ENCODE assay signal across 19 mouse cellular contexts in the genomic region with DNA sequence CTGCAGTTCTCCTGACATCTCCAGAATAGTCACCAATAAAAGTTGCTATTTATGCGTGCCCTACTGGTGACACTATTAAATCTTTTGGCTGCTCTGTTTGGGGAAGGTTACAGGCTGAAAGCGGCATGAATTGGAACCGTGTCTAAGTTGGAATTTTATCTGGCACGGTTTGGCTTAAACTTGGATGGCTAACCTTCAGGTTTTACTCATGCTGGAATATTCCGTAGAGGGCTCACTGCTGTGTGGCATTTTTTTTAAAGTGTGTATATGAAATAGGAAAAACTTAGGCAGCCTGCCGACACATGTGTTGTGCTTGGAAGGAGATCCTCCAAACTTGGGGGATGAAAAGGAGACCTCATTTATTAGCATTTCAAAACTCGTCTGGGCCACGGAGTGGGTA.
A peak's percentile ranks its signal among the peaks of the same experiment; 100 is the strongest.
DNase-seq lines count a peak whose midpoint lies in the region; ATAC-seq and TF ChIP-seq lines count a peak whose summit lies in the region.
"Had no signal": no experiment of that assay in that cellular context is flagged by ENCODE, and none has a peak within 500 bp of the region (broad histone marks: within the 10 kb centered on the region; RNA-seq: fewer than 3 reads in every experiment).

No protein-coding gene starts in this region.

- H3K79me2 ChIP-seq in liver, adult 2 months (ENCODE audit: control insufficient read depth, insufficient read depth, low read length) = no peaks in the 10 kb centered on the region

- no peaks in the 10 kb centered on the region for H3K36me3 ChIP-seq in liver, adult 2 months (ENCODE audit: control insufficient read depth, insufficient read depth, low read length)
- H3K36me3 ChIP-seq in liver, embryonic 12.5 days = no peaks in the 10 kb centered on the region
- no peaks in the 10 kb centered on the region for H3K36me3 ChIP-seq in hindbrain, postnatal 0 days (ENCODE audit: insufficient read depth, low read length)
- H3K36me3 ChIP-seq: heart, embryonic 13.5 days; midbrain, embryonic 13.5 days; neural tube, embryonic 13.5 days had no signal

- no peak overlapping the region for H3K9ac ChIP-seq in liver, adult 2 months (ENCODE audit: low read depth, low read length)
- no peak overlapping the region for H3K9ac ChIP-seq in liver, embryonic 12.5 days
- H3K9ac ChIP-seq in hindbrain, postnatal 0 days (replicated peaks; ENCODE audit: low read length) = no peak overlapping the region
- H3K9ac ChIP-seq: heart, embryonic 13.5 days; midbrain, embryonic 13.5 days; neural tube, embryonic 13.5 days had no signal

- no peak overlapping the region for H3K4me3 ChIP-seq in liver, adult 2 months (ENCODE audit: insufficient read depth, low read depth, low read length)
- H3K4me3 ChIP-seq in liver, embryonic 12.5 days = no peak overlapping the region
- no peak overlapping the region for H3K4me3 ChIP-seq in hindbrain, postnatal 0 days (ENCODE audit: low read length)
- H3K4me3 ChIP-seq: erythroblast, embryonic 14.5 days; heart, embryonic 13.5 days; left cerebral cortex, adult 2 months; midbrain, embryonic 13.5 days; neural tube, embryonic 13.5 days had no signal

- intact Hi-C loops in heart, postnatal 25 days (cut with DNase I) = no loop called here

- no peak overlapping the region for H3K27ac ChIP-seq in liver, adult 2 months (replicated peaks; ENCODE audit: insufficient read depth, low read depth, low read length)
- no peak overlapping the region for H3K27ac ChIP-seq in liver, embryonic 12.5 days
- H3K27ac ChIP-seq in hindbrain, postnatal 0 days = no peak overlapping the region
- H3K27ac ChIP-seq: heart, embryonic 13.5 days; left cerebral cortex, adult 2 months; midbrain, embryonic 13.5 days; neural tube, embryonic 13.5 days had no signal

- no peak for TF ChIP-seq POLR2A in liver, adult 2 months (IDR thresholded peaks at IDR 0.05; ENCODE audit: extremely low read depth, insufficient read depth, low read length)

- TF ChIP-seq CTCF in liver, adult 2 months (IDR thresholded peaks at IDR 0.05; ENCODE audit: low read depth, low read length) = no peak
- TF ChIP-seq CTCF in hindbrain, postnatal 0 days (IDR thresholded peaks at IDR 0.05; ENCODE audit: low read depth) = no peak

- H3K4me1 ChIP-seq in liver, adult 2 months (ENCODE audit: control insufficient read depth, insufficient read depth, low read length) = no peaks in the 10 kb centered on the region
- H3K4me1 ChIP-seq in liver, embryonic 12.5 days = no peaks in the 10 kb centered on the region
- no peaks in the 10 kb centered on the region for H3K4me1 ChIP-seq in hindbrain, postnatal 0 days (ENCODE audit: insufficient read depth, low read length)
- H3K4me1 ChIP-seq: midbrain, embryonic 13.5 days had no signal

- no peak overlapping the region for H3K4me2 ChIP-seq in liver, embryonic 12.5 days
- no peak overlapping the region for H3K4me2 ChIP-seq in hindbrain, postnatal 0 days (ENCODE audit: low read depth, low read length)
- H3K4me2 ChIP-seq: midbrain, embryonic 13.5 days; neural tube, embryonic 13.5 days had no signal

- H3K9me3 ChIP-seq in liver, embryonic 12.5 days (replicated peaks) = no peaks in the 10 kb centered on the region
- H3K9me3 ChIP-seq in hindbrain, postnatal 0 days (ENCODE audit: low read length) = no peaks in the 10 kb centered on the region
- H3K9me3 ChIP-seq: heart, embryonic 13.5 days; midbrain, embryonic 13.5 days; neural tube, embryonic 13.5 days had no signal

- no peak for ATAC-seq in liver, embryonic 12.5 days
- ATAC-seq in hindbrain, postnatal 0 days = no peak
- ATAC-seq: forebrain, embryonic 14.5 days; midbrain, embryonic 13.5 days had no signal

- 76% methylated on average over 8 of the region's 8 CpGs for WGBS in liver, adult 2 months
- WGBS in liver, embryonic 12.5 days (ENCODE audit: insufficient replicate concordance) = 70% methylated on average over 8 of the region's 8 CpGs
- WGBS in hindbrain, postnatal 0 days = 45% methylated on average over 8 of the region's 8 CpGs

- peak; percentile 38 for DNase-seq in adrenal gland, adult 2 months
- no peak for DNase-seq in adrenal gland, postnatal 25 days
- peak; percentile 23 to 29 for DNase-seq in heart, adult 18-20 months
- no peak for DNase-seq in heart, postnatal 25 days (ENCODE audit: low spot score)
- peak; percentile 66 for DNase-seq in liver, adult 2 months (ENCODE audit: extremely low read depth, low read depth, low spot score)
- no peak for DNase-seq in hindbrain, postnatal 0 days (ENCODE audit: low spot score)
- no peak for DNase-seq in left cerebral cortex, adult 8-10 months (ENCODE audit: low spot score in 2 of 2)
- DNase-seq: cerebellum, adult 8-10 months; gastrocnemius, postnatal 36 days; lung, postnatal 10 days; right cerebral cortex, adult 18-20 months; thymus, postnatal 14 days had no signal

- no peaks in the 10 kb centered on the region for H3K27me3 ChIP-seq in liver, adult 2 months (ENCODE audit: control insufficient read depth, insufficient read depth, low read length)
- H3K27me3 ChIP-seq in liver, embryonic 12.5 days (replicated peaks) = no peaks in the 10 kb centered on the region
- no peaks in the 10 kb centered on the region for H3K27me3 ChIP-seq in hindbrain, postnatal 0 days (ENCODE audit: insufficient read depth, low read length)
- H3K27me3 ChIP-seq: midbrain, embryonic 13.5 days; neural tube, embryonic 13.5 days had no signal

Comparison
In these comparisons a context has a peak if more than half of its experiments do, and no peak if none do; other contexts are left out.
1. DNase-seq: peak in adrenal gland, adult 2 months (single experiment), heart, adult 18-20 months (2 of 2) and liver, adult 2 months (single experiment); none in adrenal gland, postnatal 25 days (single experiment), heart, postnatal 25 days (single experiment), hindbrain, postnatal 0 days (single experiment) and left cerebral cortex, adult 8-10 months (0 of 2).